Mouse (Mus musculus): Measurements from ENCODE around the gene Cdh1. TPM values are rescaled to one million over a fixed set of nuclear protein-coding genes. Genes with fewer than 3 reads are reported as not detected.
A peak's percentile ranks its signal among the peaks of the same experiment; 100 is the strongest.

Gene Cdh1
- polyA plus RNA-seq, 1 experiment from 2014 or later: 11.9 TPM

GRCm38 (mm10) chr8:106637446-106637845 is 34.3 kb downstream of the Cdh1 start:
- Histone ChIP-seq H3K4me1 (ENCODE audit: control insufficient read depth, insufficient read depth, low read length) (no peaks in the 10 kb centered on the region), H3K36me3 (ENCODE audit: control insufficient read depth, insufficient read depth) (no peaks in the 10 kb centered on the region), H3K4me2 (ENCODE audit: low read depth, low read length) (no peak overlapping the region), H3K9ac (ENCODE audit: low read length) (no peak overlapping the region), H3K27ac (ENCODE audit: low read length) (peak overlapping the region; percentile 48), H3K27me3 (ENCODE audit: control insufficient read depth, insufficient read depth, low read length) (no peaks in the 10 kb centered on the region), H3K4me3 (ENCODE audit: low read length) (no peak overlapping the region), H3K9me3 (replicated peaks; ENCODE audit: control insufficient read depth, low read length) (no peaks in the 10 kb centered on the region)
- ATAC-seq (replicated peaks; ENCODE audit: extremely low read depth, insufficient read depth, low FRiP score): no peak
- WGBS: 83% methylated on average over 4 of the region's 4 CpGs

GRCm38 (mm10) chr8:106638768-106639295 is 35.7 kb downstream of the Cdh1 start:
- Histone ChIP-seq H3K4me3 (ENCODE audit: low read length) (no peak overlapping the region), H3K4me1 (ENCODE audit: control insufficient read depth, insufficient read depth, low read length) (no peaks in the 10 kb centered on the region), H3K36me3 (ENCODE audit: control insufficient read depth, insufficient read depth) (no peaks in the 10 kb centered on the region), H3K9ac (ENCODE audit: low read length) (no peak overlapping the region), H3K4me2 (ENCODE audit: low read depth, low read length) (no peak overlapping the region), H3K27me3 (ENCODE audit: control insufficient read depth, insufficient read depth, low read length) (no peaks in the 10 kb centered on the region), H3K27ac (ENCODE audit: low read length) (no peak overlapping the region), H3K9me3 (replicated peaks; ENCODE audit: control insufficient read depth, low read length) (no peaks in the 10 kb centered on the region)
- no peak for ATAC-seq (replicated peaks; ENCODE audit: extremely low read depth, insufficient read depth, low FRiP score)
- WGBS: 85% methylated on average over 7 of the region's 7 CpGs

GRCm38 (mm10) chr8:106640212-106640611 is 37.1 kb downstream of the Cdh1 start:
- Histone ChIP-seq H3K27ac (ENCODE audit: low read length) (no peak overlapping the region), H3K36me3 (ENCODE audit: control insufficient read depth, insufficient read depth) (no peaks in the 10 kb centered on the region), H3K4me1 (ENCODE audit: control insufficient read depth, insufficient read depth, low read length) (no peaks in the 10 kb centered on the region), H3K4me3 (ENCODE audit: low read length) (no peak overlapping the region), H3K9me3 (replicated peaks; ENCODE audit: control insufficient read depth, low read length) (no peaks in the 10 kb centered on the region), H3K9ac (ENCODE audit: low read length) (no peak overlapping the region), H3K4me2 (ENCODE audit: low read depth, low read length) (no peak overlapping the region), H3K27me3 (ENCODE audit: control insufficient read depth, insufficient read depth, low read length) (no peaks in the 10 kb centered on the region)
- no peak for ATAC-seq (replicated peaks; ENCODE audit: extremely low read depth, insufficient read depth, low FRiP score)
- WGBS: 73% methylated on average over 7 of the region's 7 CpGs

GRCm38 (mm10) chr8:106640921-106641320 is 37.8 kb downstream of the Cdh1 start:
- ATAC-seq (replicated peaks; ENCODE audit: extremely low read depth, insufficient read depth, low FRiP score): no peak
- Histone ChIP-seq H3K9me3 (replicated peaks; ENCODE audit: control insufficient read depth, low read length) (no peaks in the 10 kb centered on the region), H3K27me3 (ENCODE audit: control insufficient read depth, insufficient read depth, low read length) (no peaks in the 10 kb centered on the region), H3K36me3 (ENCODE audit: control insufficient read depth, insufficient read depth) (no peaks in the 10 kb centered on the region), H3K27ac (ENCODE audit: low read length) (no peak overlapping the region), H3K9ac (ENCODE audit: low read length) (no peak overlapping the region), H3K4me1 (ENCODE audit: control insufficient read depth, insufficient read depth, low read length) (no peaks in the 10 kb centered on the region), H3K4me3 (ENCODE audit: low read length) (no peak overlapping the region), H3K4me2 (ENCODE audit: low read depth, low read length) (no peak overlapping the region)
- 66% methylated on average over 5 of the region's 5 CpGs for WGBS

GRCm38 (mm10) chr8:106642172-106642571 is 39.0 kb downstream of the Cdh1 start:
- no peaks in the 10 kb centered on the region for H3K9me3 ChIP-seq (replicated peaks; ENCODE audit: control insufficient read depth, low read length)
- H3K27me3 ChIP-seq (ENCODE audit: control insufficient read depth, insufficient read depth, low read length): no peaks in the 10 kb centered on the region
- ATAC-seq (replicated peaks; ENCODE audit: extremely low read depth, insufficient read depth, low FRiP score): no peak
- H3K9ac ChIP-seq (ENCODE audit: low read length): no peak overlapping the region
- no peak overlapping the region for H3K27ac ChIP-seq (ENCODE audit: low read length)
- no peaks in the 10 kb centered on the region for H3K36me3 ChIP-seq (ENCODE audit: control insufficient read depth, insufficient read depth)
- no peak overlapping the region for H3K4me2 ChIP-seq (ENCODE audit: low read depth, low read length)
- 70% methylated on average over 2 of the region's 2 CpGs for whole genome bisulfite sequencing
- no peaks in the 10 kb centered on the region; the same call in 1 of the 2 replicates for H3K4me1 ChIP-seq (ENCODE audit: control insufficient read depth, insufficient read depth, low read length)
- H3K4me3 ChIP-seq (ENCODE audit: low read length): no peak overlapping the region

GRCm38 (mm10) chr8:106643100-106643499 is 39.9 kb downstream of the Cdh1 start:
- H3K4me2 ChIP-seq (ENCODE audit: low read depth, low read length): no peak overlapping the region
- H3K27ac ChIP-seq (ENCODE audit: low read length): no peak overlapping the region
- no peaks in the 10 kb centered on the region for H3K9me3 ChIP-seq (replicated peaks; ENCODE audit: control insufficient read depth, low read length)
- H3K36me3 ChIP-seq (ENCODE audit: control insufficient read depth, insufficient read depth): no peaks in the 10 kb centered on the region
- H3K4me1 ChIP-seq (ENCODE audit: control insufficient read depth, insufficient read depth, low read length): no peaks in the 10 kb centered on the region; the same call in 1 of the 2 replicates
- WGBS: 81% methylated on average over 4 of the region's 4 CpGs
- no peak overlapping the region for H3K4me3 ChIP-seq (ENCODE audit: low read length)
- no peak overlapping the region for H3K9ac ChIP-seq (ENCODE audit: low read length)
- no peaks in the 10 kb centered on the region for H3K27me3 ChIP-seq (ENCODE audit: control insufficient read depth, insufficient read depth, low read length)
- ATAC-seq (replicated peaks; ENCODE audit: extremely low read depth, insufficient read depth, low FRiP score): no peak; the same call in 1 of the 2 replicates

GRCm38 (mm10) chr8:106644957-106645356 is 41.8 kb downstream of the Cdh1 start:
- no peak overlapping the region for H3K9ac ChIP-seq (ENCODE audit: low read length)
- H3K27ac ChIP-seq (ENCODE audit: low read length): no peak overlapping the region
- no peaks in the 10 kb centered on the region; the same call in 1 of the 2 replicates for H3K4me1 ChIP-seq (ENCODE audit: control insufficient read depth, insufficient read depth, low read length)
- no peak for ATAC-seq (replicated peaks; ENCODE audit: extremely low read depth, insufficient read depth, low FRiP score)
- 67% methylated on average over 3 of the region's 3 CpGs for WGBS
- no peak overlapping the region for H3K4me2 ChIP-seq (ENCODE audit: low read depth, low read length)
- H3K9me3 ChIP-seq (replicated peaks; ENCODE audit: control insufficient read depth, low read length): no peaks in the 10 kb centered on the region
- no peak overlapping the region for H3K4me3 ChIP-seq (ENCODE audit: low read length)
- no peaks in the 10 kb centered on the region; the same call in 1 of the 2 replicates for H3K27me3 ChIP-seq (ENCODE audit: control insufficient read depth, insufficient read depth, low read length)
- H3K36me3 ChIP-seq (ENCODE audit: control insufficient read depth, insufficient read depth): no peaks in the 10 kb centered on the region

GRCm38 (mm10) chr8:106646153-106646552 is 43.0 kb downstream of the Cdh1 start:
- Histone ChIP-seq H3K4me2 (ENCODE audit: low read depth, low read length) (no peak overlapping the region), H3K4me1 (ENCODE audit: control insufficient read depth, insufficient read depth, low read length) (no peaks in the 10 kb centered on the region; the same call in 1 of the 2 replicates), H3K36me3 (ENCODE audit: control insufficient read depth, insufficient read depth) (no peaks in the 10 kb centered on the region), H3K27me3 (ENCODE audit: control insufficient read depth, insufficient read depth, low read length) (no peaks in the 10 kb centered on the region; the same call in 1 of the 2 replicates), H3K27ac (ENCODE audit: low read length) (no peak overlapping the region), H3K4me3 (ENCODE audit: low read length) (no peak overlapping the region), H3K9me3 (replicated peaks; ENCODE audit: control insufficient read depth, low read length) (no peaks in the 10 kb centered on the region), H3K9ac (ENCODE audit: low read length) (no peak overlapping the region)
- WGBS: 86% methylated on average over 2 of the region's 2 CpGs
- no peak for ATAC-seq (replicated peaks; ENCODE audit: extremely low read depth, insufficient read depth, low FRiP score)

GRCm38 (mm10) chr8:106646731-106647130 is 43.6 kb downstream of the Cdh1 start:
- Histone ChIP-seq H3K4me2 (ENCODE audit: low read depth, low read length) (no peak overlapping the region), H3K4me1 (ENCODE audit: control insufficient read depth, insufficient read depth, low read length) (no peaks in the 10 kb centered on the region; the same call in 1 of the 2 replicates), H3K36me3 (ENCODE audit: control insufficient read depth, insufficient read depth) (no peaks in the 10 kb centered on the region), H3K9ac (ENCODE audit: low read length) (no peak overlapping the region), H3K27ac (ENCODE audit: low read length) (no peak overlapping the region), H3K9me3 (replicated peaks; ENCODE audit: control insufficient read depth, low read length) (no peaks in the 10 kb centered on the region), H3K27me3 (ENCODE audit: control insufficient read depth, insufficient read depth, low read length) (no peaks in the 10 kb centered on the region; the same call in 1 of the 2 replicates), H3K4me3 (ENCODE audit: low read length) (no peak overlapping the region)
- WGBS: 75% methylated on average over 5 of the region's 5 CpGs
- no peak for ATAC-seq (replicated peaks; ENCODE audit: extremely low read depth, insufficient read depth, low FRiP score)
